Mouse (Mus musculus) heart, embryonic 11.5 days (tissue): Measurements from ENCODE around the gene Ankrd11. TPM values are rescaled to one million over a fixed set of nuclear protein-coding genes. Genes with fewer than 3 reads are reported as not detected.
A peak's percentile ranks its signal among the peaks of the same experiment; 100 is the strongest.
"Not testable (repeated sequence)": the region's sequence is repeated elsewhere in the genome, so short reads cannot be mapped to it uniquely, and the experiment has no call there.

Experiments
- ATAC-seq: fragments of 200-750 bp; cut with Nextera tagmentation; replicated peaks from 2 replicates; pipeline ENCODE4 v1.8.0; 2017; ENCODE audit warnings: moderate library complexity; ENCODE audit not compliant: insufficient number of reproducible peaks, low FRiP score, low TSS enrichment
- H3K27ac ChIP-seq: fragments of 300-500 bp; sonication (generic); 2 replicates; pipeline ENCODE4 v1.5.1; 2014; ENCODE audit warnings: mild to moderate bottlenecking, low read depth, low read length
- H3K27me3 ChIP-seq: fragments of 300-500 bp; sonication (generic); 2 replicates; pipeline ENCODE4 v1.6.1; 2014; ENCODE audit warnings: mild to moderate bottlenecking, low read length, mixed read lengths; ENCODE audit not compliant: control insufficient read depth, insufficient read depth
- H3K36me3 ChIP-seq: fragments of 300-500 bp; sonication (generic); 2 replicates; pipeline ENCODE4 v1.6.1; 2014; ENCODE audit warnings: mild to moderate bottlenecking, low read length, moderate library complexity, mixed read lengths; ENCODE audit not compliant: control insufficient read depth, insufficient read depth
- H3K4me1 ChIP-seq: fragments of 300-500 bp; sonication (generic); 2 replicates; pipeline ENCODE4 v1.6.1; 2014; ENCODE audit warnings: low read length; ENCODE audit not compliant: control insufficient read depth, insufficient read depth
- H3K4me2 ChIP-seq: fragments of 300-500 bp; sonication (generic); 2 replicates; pipeline ENCODE4 v1.6.1; 2014; ENCODE audit warnings: mild to moderate bottlenecking, moderate library complexity
- H3K4me3 ChIP-seq: fragments of 300-500 bp; sonication (generic); 2 replicates; pipeline ENCODE4 v1.5.1; 2014; ENCODE audit warnings: low read depth, low read length
- H3K9ac ChIP-seq: fragments of 300-500 bp; sonication (generic); 2 replicates; pipeline ENCODE4 v1.6.1; 2014; ENCODE audit warnings: mild to moderate bottlenecking, low read depth, low read length, moderate library complexity
- H3K9me3 ChIP-seq: fragments of 300-500 bp; sonication (generic); replicated peaks from 2 replicates; pipeline ENCODE4 v1.6.1; 2016; ENCODE audit warnings: low read length; ENCODE audit not compliant: control insufficient read depth
- WGBS: fragments of 180-500 bp; shearing (Covaris S2); extraction: QIAGEN DNeasy Blood & Tissue Kit; methylation state at CpG from one replicate; pipeline ENCODE4 v1.1.7; 2014; ENCODE audit not compliant: insufficient replicate concordance; 5-methylcytosine and 5-hydroxymethylcytosine counted together
- polyA plus RNA-seq: library from polyadenylated mRNA; unstranded; fragments of >200 nt; fragmentation: Nextera tagmentation; extraction: Ambion mirVana; gene quantifications from 2 replicates; pipeline ENCODE4 v1.2.1, GENCODE M21; 2014

Gene Ankrd11
- polyA plus RNA-seq, 1 experiment from 2014 or later, result 49.5 TPM

DNA sequence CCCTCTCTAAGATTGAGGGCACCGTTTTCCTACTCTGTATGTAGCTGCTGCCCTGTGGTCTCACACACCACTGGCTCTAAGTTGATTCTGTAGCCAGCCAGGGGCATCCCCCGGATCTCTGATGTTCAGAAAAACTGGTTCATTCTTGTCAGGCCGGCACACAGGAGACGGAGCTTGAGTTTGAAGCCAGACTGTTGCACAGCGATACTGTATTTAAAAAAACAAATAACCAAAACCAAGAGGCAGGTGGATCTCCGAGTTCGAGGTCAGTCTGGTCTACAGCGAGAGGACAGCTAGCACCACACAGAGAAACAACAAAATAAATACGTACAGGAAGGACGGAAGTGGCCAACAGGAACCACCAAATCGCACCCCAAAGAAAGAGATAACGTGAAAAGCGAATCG, 22.7 kb upstream of the Ankrd11 start:
- no peaks in the 10 kb centered on the region for H3K9me3 ChIP-seq
- no peaks in the 10 kb centered on the region for H3K27me3 ChIP-seq
- H3K27ac ChIP-seq, result peak overlapping the region; percentile 94
- 1% methylated on average over 14 of the region's 14 CpGs for WGBS
- peak; percentile 26; the same call in 1 of the 2 replicates for ATAC-seq
- peak overlapping the region; percentile 99 for H3K9ac ChIP-seq
- peak overlapping the region; percentile 78 for H3K4me2 ChIP-seq
- H3K36me3 ChIP-seq, result no peaks in the 10 kb centered on the region
- peaks cover 18% of the 10 kb centered on the region for H3K4me1 ChIP-seq
- peak overlapping the region; percentile 93 for H3K4me3 ChIP-seq

GRCm38 (mm10) chr8:123064072-123064471, 22.0 kb upstream of the Ankrd11 start:
- Histone ChIP-seq H3K9ac (peak overlapping the region; percentile 99; the same call in 1 of the 2 replicates), H3K27ac (no peak overlapping the region), H3K9me3 (no peaks in the 10 kb centered on the region), H3K36me3 (no peaks in the 10 kb centered on the region), H3K27me3 (no peaks in the 10 kb centered on the region), H3K4me3 (no peak overlapping the region), H3K4me2 (peak overlapping the region; percentile 78), H3K4me1 (peaks cover 18% of the 10 kb centered on the region)
- 91% methylated on average over 4 of the region's 4 CpGs for WGBS
- ATAC-seq, result no peak

- 72% methylated on average over 7 of the region's 7 CpGs for WGBS
- Histone ChIP-seq H3K9ac (no peak within 1 kb of the TSS), H3K27me3 (no peaks in the 10 kb centered on the region), H3K27ac (no peak within 1 kb of the TSS), H3K4me2 (no peak within 1 kb of the TSS), H3K36me3 (no peaks in the 10 kb centered on the region), H3K4me1 (peaks cover 18% of the 10 kb centered on the region), H3K9me3 (no peaks in the 10 kb centered on the region), H3K4me3 (no peak within 1 kb of the TSS)
- ATAC-seq, result no peak
Observed at GRCm38 (mm10) chr8:123062721-123063120, 20.6 kb upstream of the Ankrd11 start, which contains the start of gene Spg7. Gene Spg7 (plus strand): TSS chr8:123062942.

GRCm38 (mm10) chr8:123051458-123051857, 9.4 kb upstream of the Ankrd11 start:
- no peak overlapping the region for H3K4me3 ChIP-seq
- H3K4me2 ChIP-seq, result no peak overlapping the region
- no peak for ATAC-seq
- no peak overlapping the region for H3K27ac ChIP-seq
- no peaks in the 10 kb centered on the region for H3K27me3 ChIP-seq
- no peaks in the 10 kb centered on the region for H3K9me3 ChIP-seq
- no peak overlapping the region for H3K9ac ChIP-seq
- 53% methylated on average over 5 of the region's 5 CpGs for WGBS
- H3K4me1 ChIP-seq, result no peaks in the 10 kb centered on the region
- no peaks in the 10 kb centered on the region for H3K36me3 ChIP-seq

- H3K9ac ChIP-seq, result no peak overlapping the region
- no peak overlapping the region for H3K4me2 ChIP-seq
- H3K27me3 ChIP-seq, result no peaks in the 10 kb centered on the region
- no peak for ATAC-seq
- H3K4me3 ChIP-seq, result no peak overlapping the region
- H3K27ac ChIP-seq, result no peak overlapping the region
- 85% methylated on average over 7 of the region's 7 CpGs for whole genome bisulfite sequencing
- H3K36me3 ChIP-seq, result no peaks in the 10 kb centered on the region
- H3K9me3 ChIP-seq, result no peaks in the 10 kb centered on the region
- H3K4me1 ChIP-seq, result peaks cover 2% of the 10 kb centered on the region; the same call in 1 of the 2 replicates
Observed at GRCm38 (mm10) chr8:123048402-123048801, 6.3 kb upstream of the Ankrd11 start.

- Histone ChIP-seq H3K4me2 (no peak overlapping the region), H3K27ac (no peak overlapping the region), H3K36me3 (no peaks in the 10 kb centered on the region), H3K27me3 (no peaks in the 10 kb centered on the region), H3K4me3 (no peak overlapping the region), H3K9ac (no peak overlapping the region), H3K4me1 (peaks cover 5% of the 10 kb centered on the region; the same call in 1 of the 2 replicates), H3K9me3 (no peaks in the 10 kb centered on the region)
- no peak for ATAC-seq
- 83% methylated on average over 7 of the region's 7 CpGs for WGBS
Observed at GRCm38 (mm10) chr8:123047827-123048226, 5.8 kb upstream of the Ankrd11 start.

- ATAC-seq, result no peak
- H3K9ac ChIP-seq, result no peak overlapping the region
- no peak overlapping the region for H3K27ac ChIP-seq
- H3K4me3 ChIP-seq, result no peak overlapping the region
- WGBS, result 81% methylated on average over 4 of the region's 4 CpGs
- H3K4me1 ChIP-seq, result peaks cover 5% of the 10 kb centered on the region; the same call in 1 of the 2 replicates
- no peaks in the 10 kb centered on the region for H3K27me3 ChIP-seq
- no peaks in the 10 kb centered on the region for H3K9me3 ChIP-seq
- no peaks in the 10 kb centered on the region for H3K36me3 ChIP-seq
- no peak overlapping the region for H3K4me2 ChIP-seq
Observed at GRCm38 (mm10) chr8:123046706-123047105, 4.6 kb upstream of the Ankrd11 start.

DNA sequence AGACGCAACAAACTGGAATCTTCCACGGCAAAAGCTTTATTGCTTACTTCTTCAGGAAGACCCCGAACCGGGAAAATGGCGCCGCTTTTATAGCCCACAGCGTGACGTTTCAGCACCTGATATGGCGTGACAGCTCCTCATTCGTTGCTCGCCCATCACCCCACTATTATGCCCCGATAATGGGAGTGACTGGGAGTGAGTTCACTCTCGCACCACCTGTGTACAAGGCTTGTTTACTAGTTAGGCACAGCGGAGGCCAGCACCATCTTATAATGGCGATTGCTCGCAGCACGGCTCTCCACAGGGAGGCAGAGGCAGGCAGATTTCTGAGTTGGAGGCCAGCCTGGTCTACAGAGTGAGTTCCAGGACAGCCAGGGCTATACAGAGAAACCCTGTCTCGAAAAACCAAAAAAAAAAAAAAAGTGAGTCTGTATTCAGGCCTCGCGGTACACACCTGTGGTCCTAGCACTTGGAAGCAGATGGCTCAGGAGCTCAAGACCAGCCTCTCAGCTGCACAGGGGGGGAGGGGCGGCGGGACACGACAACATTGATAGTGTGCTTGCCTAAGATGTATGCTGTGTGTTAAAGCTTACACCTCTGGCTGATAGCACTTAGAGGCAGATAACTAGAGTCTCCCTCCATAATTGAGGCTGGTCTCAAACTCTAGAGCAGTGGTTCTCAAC, 2.8 kb upstream of the Ankrd11 start:
- not testable (repeated sequence) for H3K4me3 ChIP-seq, H3K36me3 ChIP-seq, ATAC-seq, H3K27ac ChIP-seq, H3K4me2 ChIP-seq, H3K9me3 ChIP-seq, H3K27me3 ChIP-seq, H3K9ac ChIP-seq
- peaks cover 14% of the 10 kb centered on the region for H3K4me1 ChIP-seq
- WGBS, result 89% methylated on average over 23 of the region's 23 CpGs

GRCm38 (mm10) chr8:123043941-123044340, 1.9 kb upstream of the Ankrd11 start:
- Histone ChIP-seq H3K9me3 (no peaks in the 10 kb centered on the region), H3K9ac (no peak overlapping the region), H3K27me3 (no peaks in the 10 kb centered on the region), H3K4me2 (no peak overlapping the region), H3K27ac (no peak overlapping the region), H3K36me3 (no peaks in the 10 kb centered on the region), H3K4me3 (no peak overlapping the region), H3K4me1 (peaks cover 19% of the 10 kb centered on the region)
- ATAC-seq, result no peak
- WGBS, result 87% methylated on average over 3 of the region's 3 CpGs
